Mouse (Mus musculus) brain, embryonic 14.5 days (tissue): ENCODE measurements at regions not wholly inside any gene's neighbourhood (a gene's known extent, or its start where the extent isn't known, plus 50 kb on each side); places are given as distances from the start of the nearest gene placed in this dataset.

Experiments
- CTCF ChIP-seq: fragments of 200-500 bp; IDR thresholded peaks from 2 replicates; pipeline ENCODE4 v1.5.1; 2012; ENCODE audit warnings: inconsistent platforms, mild to moderate bottlenecking, moderate library complexity, borderline replicate concordance; ENCODE audit not compliant: insufficient read depth, insufficient read length; ENCODE audit errors: extremely low read depth
- POLR2A ChIP-seq: fragments of 200-500 bp; IDR thresholded peaks from 2 replicates; pipeline ENCODE4 v1.6.1; 2012; ENCODE audit warnings: mild to moderate bottlenecking, inconsistent platforms, borderline replicate concordance; ENCODE audit not compliant: poor library complexity, insufficient read depth, insufficient read length, severe bottlenecking; ENCODE audit errors: extremely low read depth

DNA sequence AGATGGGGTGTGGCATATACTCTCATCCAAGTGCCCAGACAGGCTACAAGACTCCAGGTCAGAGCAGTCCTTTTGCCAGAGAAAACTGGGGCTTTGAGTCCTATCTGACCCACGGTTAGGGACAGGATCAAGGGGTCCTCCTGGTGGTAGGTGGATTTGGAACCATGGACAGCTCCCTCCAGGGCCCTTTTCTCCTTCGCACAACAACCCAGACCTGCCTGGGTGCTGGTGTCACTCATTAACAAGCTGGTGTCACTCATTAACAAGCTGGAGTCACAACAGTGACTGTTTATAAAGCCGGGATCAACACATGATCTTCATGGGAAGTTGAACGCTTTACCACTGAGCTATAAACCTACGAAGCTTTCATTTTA lies 108.5 kb upstream of the Thy1 start:
- TF ChIP-seq POLR2A (no peak), CTCF (no peak)
